Comparison of ENCODE assay signal across 8 mouse cellular contexts in genomic region chr1:188660882-188661281, GRCm38 (mm10).
DNase-seq lines count a peak whose midpoint lies in the region; ATAC-seq and TF ChIP-seq lines count a peak whose summit lies in the region.

No protein-coding gene starts in this region.

- intact Hi-C loops in heart, postnatal 36 days (cut with DNase I): no loop called here

- peaks cover 1% of the 10 kb centered on the region; the same call in 1 of the 2 replicates for H3K27me3 ChIP-seq in kidney, adult 2 months (replicated peaks; ENCODE audit: control insufficient read depth, insufficient read depth, low read length)
- H3K27me3 ChIP-seq in embryonic facial prominence, embryonic 14.5 days (replicated peaks; ENCODE audit: control insufficient read depth, insufficient read depth, low read length): no peaks in the 10 kb centered on the region; the same call in 1 of the 2 replicates
- H3K27me3 ChIP-seq in liver, postnatal 0 days (ENCODE audit: insufficient read depth, low read length): no peaks in the 10 kb centered on the region

- H3K4me3 ChIP-seq in kidney, adult 2 months (ENCODE audit: insufficient read depth, low read depth, low read length): no peak overlapping the region
- H3K4me3 ChIP-seq in embryonic facial prominence, embryonic 14.5 days (ENCODE audit: low read depth, low read length): peak overlapping the region; percentile 16
- H3K4me3 ChIP-seq in liver, postnatal 0 days (ENCODE audit: low read depth, low read length): no peak overlapping the region

- no peaks in the 10 kb centered on the region for H3K4me1 ChIP-seq in kidney, adult 2 months (ENCODE audit: control insufficient read depth, insufficient read depth, low read length)
- H3K4me1 ChIP-seq in embryonic facial prominence, embryonic 14.5 days (ENCODE audit: control insufficient read depth, insufficient read depth, low read length): peaks cover 16% of the 10 kb centered on the region
- H3K4me1 ChIP-seq in liver, postnatal 0 days (ENCODE audit: insufficient read depth): no peaks in the 10 kb centered on the region

- no peak for TF ChIP-seq POLR2A in kidney, adult 2 months (IDR thresholded peaks at IDR 0.05; ENCODE audit: low read depth, low read length)

- H3K9ac ChIP-seq in embryonic facial prominence, embryonic 14.5 days (ENCODE audit: low read depth, low read length): 0 out of 2 replicates have a peak overlapping the region, but pooled peaks have one; percentile 3
- no peak overlapping the region for H3K9ac ChIP-seq in liver, postnatal 0 days (replicated peaks)

- no peak for TF ChIP-seq CTCF in kidney, adult 2 months (conservative IDR thresholded peaks at IDR 0.05; ENCODE audit: insufficient read depth, insufficient read length, low read depth, low read length)
- TF ChIP-seq CTCF in liver, postnatal 0 days (IDR thresholded peaks at IDR 0.05; ENCODE audit: low read depth): no peak

- WGBS in kidney, adult 2 months: 3% methylated on average over 8 of the region's 8 CpGs
- WGBS in embryonic facial prominence, embryonic 14.5 days: 1% methylated on average over 8 of the region's 8 CpGs
- 13% methylated on average over 8 of the region's 8 CpGs for WGBS in liver, postnatal 0 days (ENCODE audit: insufficient replicate concordance)

- no peak for TF ChIP-seq EP300 in liver, postnatal 0 days (IDR thresholded peaks at IDR 0.05; ENCODE audit: low read depth)

- H3K36me3 ChIP-seq in kidney, adult 2 months (ENCODE audit: control insufficient read depth, insufficient read depth, low read length): no peaks in the 10 kb centered on the region
- H3K36me3 ChIP-seq in embryonic facial prominence, embryonic 14.5 days (ENCODE audit: control insufficient read depth, insufficient read depth, low read length): no peaks in the 10 kb centered on the region
- H3K36me3 ChIP-seq in liver, postnatal 0 days (replicated peaks; ENCODE audit: insufficient read depth, low read length): no peaks in the 10 kb centered on the region

- H3K9me3 ChIP-seq in embryonic facial prominence, embryonic 14.5 days (ENCODE audit: control insufficient read depth, low read length): no peaks in the 10 kb centered on the region
- H3K9me3 ChIP-seq in liver, postnatal 0 days (ENCODE audit: low read length): no peaks in the 10 kb centered on the region

- no peak overlapping the region for H3K27ac ChIP-seq in kidney, adult 2 months (ENCODE audit: insufficient read depth, low read depth, low read length)
- peak overlapping the region; percentile 2 for H3K27ac ChIP-seq in embryonic facial prominence, embryonic 14.5 days (replicated peaks; ENCODE audit: low read depth, low read length)
- no peak overlapping the region for H3K27ac ChIP-seq in liver, postnatal 0 days (ENCODE audit: low read depth)

- DNase-seq in kidney, adult 2 months: peak; percentile 8
- DNase-seq in kidney, adult 8-10 months: no peak
- peak; percentile 65 for DNase-seq in embryonic facial prominence, embryonic 14.5 days (ENCODE audit: low spot score)
- DNase-seq in heart, postnatal 36 days: peak; percentile 26
- no peak for DNase-seq in liver, postnatal 0 days
- DNase-seq in urinary bladder, postnatal 10 days (ENCODE audit: low spot score): no peak
- no peak for DNase-seq in right cerebral cortex, postnatal 36 days (ENCODE audit: low spot score in 2 of 2)
- no peak for DNase-seq in layer of hippocampus, adult 8-10 months (ENCODE audit: low spot score in 2 of 2)

- peak; percentile 47 for ATAC-seq in embryonic facial prominence, embryonic 14.5 days (ENCODE audit: low read depth)
- ATAC-seq in liver, postnatal 0 days: no peak

- peak overlapping the region; percentile 49 for H3K4me2 ChIP-seq in embryonic facial prominence, embryonic 14.5 days (ENCODE audit: low read depth, low read length)
- H3K4me2 ChIP-seq in liver, postnatal 0 days (ENCODE audit: low read depth, low read length): 0 out of 2 replicates have a peak overlapping the region, but pooled peaks have one; percentile 8

Comparison
In these comparisons a context has a peak if more than half of its experiments do, and no peak if none do; other contexts are left out.
1. DNase-seq: peak in kidney, adult 2 months (single experiment), embryonic facial prominence, embryonic 14.5 days (single experiment) and heart, postnatal 36 days (2 of 2); none in kidney, adult 8-10 months (0 of 2), liver, postnatal 0 days (single experiment), urinary bladder, postnatal 10 days (single experiment), right cerebral cortex, postnatal 36 days (0 of 2) and layer of hippocampus, adult 8-10 months (0 of 2).